Mouse (Mus musculus): ENCODE data around the gene Mthfs. TPM values are rescaled to one million over a fixed set of nuclear protein-coding genes. Genes with fewer than 3 reads are reported as not detected.
"Not testable (repeated sequence)": the region's sequence is repeated elsewhere in the genome, so short reads cannot be mapped to it uniquely, and the experiment has no call there.

The Mthfs gene
- 10 to 100 TPM; 37.5 to 58.7 TPM for total RNA-seq (2021)
- long read RNA-seq, experiment 1, transcript Mthfs-207 (2 exons, 481 nt) = major isoform, 9 of 25 reads
- long read RNA-seq, experiment 1, partial matches to known transcripts = 3 of 25 reads
- long read RNA-seq, experiment 1, other reads (novel, unspliced or antisense) = 12 of 25 reads
- long read RNA-seq, experiment 2, partial matches to known transcripts = 2 of 19 reads
- long read RNA-seq, experiment 2, other reads (novel, unspliced or antisense) = 13 of 19 reads

- TF ChIP-seq CTCF (conservative IDR thresholded peaks at IDR 0.05) = peak; percentile 65
- Histone ChIP-seq H3K4me3 (peak within 1 kb of the TSS; percentile 57), H3K27ac (peak within 1 kb of the TSS; percentile 88)
- DNase-seq (ENCODE audit: low spot score in 2 of 2) = not testable (repeated sequence)
Measured at GRCm38 (mm10) chr9:89210353-89211064, at the start of gene Mthfs. Gene Mthfs, plus strand, starts transcription at chr9:89210676.

GRCm38 (mm10) chr9:89172539-89172938 lies 37.9 kb upstream of the Mthfs start:
- not testable (repeated sequence) for DNase-seq (ENCODE audit: low spot score in 2 of 2); H3K4me3 ChIP-seq; H3K27ac ChIP-seq

- TF ChIP-seq CTCF (conservative IDR thresholded peaks at IDR 0.05) = peak; percentile 71
- H3K27ac ChIP-seq = not testable (repeated sequence)
Measured at GRCm38 (mm10) chr9:89178833-89179232, 31.6 kb upstream of the Mthfs start.

GRCm38 (mm10) chr9:89179469-89179868 lies 31.0 kb upstream of the Mthfs start:
- H3K4me3 ChIP-seq; DNase-seq (ENCODE audit: low spot score in 2 of 2); H3K27ac ChIP-seq: not testable (repeated sequence)

More at GRCm38 (mm10) chr9:89178833-89179232, 31.6 kb upstream of the Mthfs start:
- DNase-seq (ENCODE audit: low spot score in 2 of 2) = peak; percentile 44 to 89
- not testable (repeated sequence) for H3K4me3 ChIP-seq

GRCm38 (mm10) chr9:89187006-89187405 lies 23.5 kb upstream of the Mthfs start:
- H3K4me3 ChIP-seq; DNase-seq (ENCODE audit: low spot score in 2 of 2); H3K27ac ChIP-seq: not testable (repeated sequence)

- not testable (repeated sequence) for DNase-seq (ENCODE audit: low spot score in 2 of 2); H3K4me3 ChIP-seq; H3K27ac ChIP-seq
Measured at GRCm38 (mm10) chr9:89195483-89195882, 15.0 kb upstream of the Mthfs start.

- DNase-seq (ENCODE audit: low spot score in 2 of 2); H3K4me3 ChIP-seq: not testable (repeated sequence)
Measured at GRCm38 (mm10) chr9:89197509-89197908, 13.0 kb upstream of the Mthfs start.

GRCm38 (mm10) chr9:89198349-89198748 lies 12.1 kb upstream of the Mthfs start:
- not testable (repeated sequence) for DNase-seq (ENCODE audit: low spot score in 2 of 2); H3K4me3 ChIP-seq; H3K27ac ChIP-seq

More at GRCm38 (mm10) chr9:89197509-89197908, 13.0 kb upstream of the Mthfs start:
- H3K27ac ChIP-seq = not testable (repeated sequence)

- DNase-seq (ENCODE audit: low spot score in 2 of 2); H3K4me3 ChIP-seq; H3K27ac ChIP-seq: not testable (repeated sequence)
Measured at GRCm38 (mm10) chr9:89198969-89199416, 11.5 kb upstream of the Mthfs start, which contains the start of the genes Bcl2a1b and Gm29094. Gene Bcl2a1b, plus strand, starts transcription at chr9:89199209. Gene Gm29094, plus strand, starts transcription at chr9:89199379.

- DNase-seq (ENCODE audit: low spot score in 2 of 2); H3K4me3 ChIP-seq; H3K27ac ChIP-seq: not testable (repeated sequence)
Measured at GRCm38 (mm10) chr9:89202256-89202655, 8.2 kb upstream of the Mthfs start.

GRCm38 (mm10) chr9:89208939-89209338 lies 1.5 kb upstream of the Mthfs start:
- H3K27ac ChIP-seq; H3K4me3 ChIP-seq; DNase-seq (ENCODE audit: low spot score in 2 of 2): not testable (repeated sequence)

GRCm38 (mm10) chr9:89211065-89211858 lies 786 bp downstream of the Mthfs start:
- H3K27ac ChIP-seq = peak overlapping the region; percentile 88
- DNase-seq (ENCODE audit: low spot score in 2 of 2) = peak; percentile 94 to 97

GRCm38 (mm10) chr9:89212428-89212827 lies 2.0 kb downstream of the Mthfs start:
- TF ChIP-seq CTCF (conservative IDR thresholded peaks at IDR 0.05) = peak; percentile 42
- DNase-seq (ENCODE audit: low spot score in 2 of 2); H3K4me3 ChIP-seq; H3K27ac ChIP-seq: not testable (repeated sequence)

More at GRCm38 (mm10) chr9:89211065-89211858, 786 bp downstream of the Mthfs start:
- peak overlapping the region; percentile 57 for H3K4me3 ChIP-seq

- H3K4me3 ChIP-seq; DNase-seq (ENCODE audit: low spot score in 2 of 2): not testable (repeated sequence)
- H3K27ac ChIP-seq = peak overlapping the region; percentile 23; the same call in 1 of the 2 replicates
Measured at GRCm38 (mm10) chr9:89218174-89218573, 7.7 kb downstream of the Mthfs start.

- not testable (repeated sequence) for DNase-seq (ENCODE audit: low spot score in 2 of 2); H3K27ac ChIP-seq; H3K4me3 ChIP-seq
Measured at GRCm38 (mm10) chr9:89219668-89220067, 9.2 kb downstream of the Mthfs start.

- DNase-seq (ENCODE audit: low spot score in 2 of 2); H3K27ac ChIP-seq; H3K4me3 ChIP-seq: not testable (repeated sequence)
Measured at GRCm38 (mm10) chr9:89220704-89221287, 10.3 kb downstream of the Mthfs start.

All from layer of hippocampus, adult 2 months (tissue).